Mouse (Mus musculus): ENCODE data around the gene Clasp2. TPM values are rescaled to one million over a fixed set of nuclear protein-coding genes. Genes with fewer than 3 reads are reported as not detected.
"Not testable (repeated sequence)": the region's sequence is repeated elsewhere in the genome, so short reads cannot be mapped to it uniquely, and the experiment has no call there.

Clasp2 gene
- polyA plus RNA-seq, 2 experiments: 18.7 to 21.4 TPM

GRCm38 (mm10) chr9:113770640-113771039 lies 29.4 kb downstream of the Clasp2 start:
- no peak for TF ChIP-seq POLR2A (IDR thresholded peaks at IDR 0.05; ENCODE audit: borderline replicate concordance, extremely low read depth, insufficient read depth, insufficient read length)
- Histone ChIP-seq H3K36me3 (ENCODE audit: control insufficient read depth, insufficient read depth, low read length) (peaks cover 18% of the 10 kb centered on the region), H3K27ac (replicated peaks; ENCODE audit: low read depth, low read length) (no peak overlapping the region), H3K27me3 (ENCODE audit: control insufficient read depth, insufficient read depth, low read length) (no peaks in the 10 kb centered on the region), H3K4me2 (replicated peaks; ENCODE audit: low read depth, low read length, severe bottlenecking) (no peak overlapping the region), H3K9ac (ENCODE audit: low read depth, low read length, severe bottlenecking) (no peak overlapping the region), H3K9me3 (ENCODE audit: control insufficient read depth, low read length) (no peaks in the 10 kb centered on the region), H3K4me3 (replicated peaks; ENCODE audit: low read length) (no peak overlapping the region), H3K4me1 (ENCODE audit: control insufficient read depth, insufficient read depth, low read length) (no peaks in the 10 kb centered on the region)
- WGBS: 84% methylated on average over 4 of the region's 4 CpGs
- ATAC-seq (ENCODE audit: low FRiP score, low read depth) (no peak), DNase-seq (ENCODE audit: low spot score) (no peak)

DNA sequence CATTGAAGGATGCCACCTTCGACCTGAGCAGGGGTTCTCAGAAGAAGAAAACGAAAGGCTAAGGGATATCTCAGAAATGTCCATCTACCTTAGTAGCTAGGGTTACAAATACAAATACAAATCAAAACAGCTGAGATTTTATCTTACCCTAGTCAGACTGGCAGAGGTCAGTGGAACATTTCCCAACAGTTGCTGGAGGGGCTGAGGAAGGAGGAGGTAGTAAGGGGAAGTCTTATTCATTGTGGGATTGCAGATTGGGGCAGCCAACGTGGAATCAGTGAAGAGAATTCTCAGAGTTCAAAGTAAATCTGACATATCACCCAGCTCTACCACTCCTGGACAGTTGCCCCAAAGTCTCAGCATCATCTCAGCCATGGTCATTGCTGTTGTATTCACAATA lies 39.6 kb downstream of the Clasp2 start:
- TF ChIP-seq POLR2A (IDR thresholded peaks at IDR 0.05; ENCODE audit: borderline replicate concordance, extremely low read depth, insufficient read depth, insufficient read length): no peak
- no peak for DNase-seq (ENCODE audit: low spot score)
- no peak for ATAC-seq (ENCODE audit: low FRiP score, low read depth)
- no peak overlapping the region for H3K4me3 ChIP-seq (replicated peaks; ENCODE audit: low read length)
- no peaks in the 10 kb centered on the region for H3K4me1 ChIP-seq (ENCODE audit: control insufficient read depth, insufficient read depth, low read length)
- 89% methylated on average over 3 of the region's 3 CpGs for WGBS
- H3K9ac ChIP-seq (ENCODE audit: low read depth, low read length, severe bottlenecking): no peak overlapping the region
- H3K27ac ChIP-seq (replicated peaks; ENCODE audit: low read depth, low read length): no peak overlapping the region
- no peaks in the 10 kb centered on the region for H3K36me3 ChIP-seq (ENCODE audit: control insufficient read depth, insufficient read depth, low read length)
- H3K9me3 ChIP-seq (ENCODE audit: control insufficient read depth, low read length): no peaks in the 10 kb centered on the region
- no peak overlapping the region for H3K4me2 ChIP-seq (replicated peaks; ENCODE audit: low read depth, low read length, severe bottlenecking)
- no peaks in the 10 kb centered on the region for H3K27me3 ChIP-seq (ENCODE audit: control insufficient read depth, insufficient read depth, low read length)

DNA sequence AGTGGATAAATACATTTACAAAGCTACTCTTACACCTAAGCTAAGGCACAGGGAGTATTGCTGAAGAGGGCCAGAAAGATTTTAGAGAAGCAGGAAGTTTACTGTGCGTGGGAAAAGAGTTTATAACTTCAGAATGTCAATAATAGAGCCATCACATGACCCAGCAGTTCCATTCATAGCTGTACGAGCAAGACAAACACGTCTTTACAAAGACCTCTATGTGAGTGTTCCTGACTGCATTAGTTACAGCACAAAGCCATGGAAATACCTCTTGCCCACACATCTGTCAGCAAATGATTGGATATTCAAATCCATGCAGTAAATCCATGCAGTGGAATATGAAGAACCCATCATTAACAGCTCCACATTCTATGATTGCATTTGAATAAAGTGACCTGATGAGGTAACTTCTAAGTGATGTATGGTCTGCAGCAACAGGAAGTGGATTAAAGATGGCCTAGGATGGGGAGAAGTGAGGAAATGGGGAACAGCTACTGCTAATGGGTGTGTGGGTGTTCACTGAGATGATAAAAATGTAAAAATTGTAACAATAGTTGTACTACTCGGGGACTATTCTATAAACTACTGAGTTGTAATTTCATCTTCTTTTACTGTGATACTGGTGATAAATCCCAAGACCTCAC lies 41.2 kb downstream of the Clasp2 start:
- H3K27me3 ChIP-seq (ENCODE audit: control insufficient read depth, insufficient read depth, low read length): no peaks in the 10 kb centered on the region
- DNase-seq (ENCODE audit: low spot score) (no peak), ATAC-seq (ENCODE audit: low FRiP score, low read depth) (no peak)
- H3K36me3 ChIP-seq (ENCODE audit: control insufficient read depth, insufficient read depth, low read length): no peaks in the 10 kb centered on the region
- H3K9ac ChIP-seq (ENCODE audit: low read depth, low read length, severe bottlenecking): no peak overlapping the region
- no peaks in the 10 kb centered on the region for H3K9me3 ChIP-seq (ENCODE audit: control insufficient read depth, low read length)
- no peaks in the 10 kb centered on the region for H3K4me1 ChIP-seq (ENCODE audit: control insufficient read depth, insufficient read depth, low read length)
- no peak overlapping the region for H3K4me2 ChIP-seq (replicated peaks; ENCODE audit: low read depth, low read length, severe bottlenecking)
- no peak overlapping the region for H3K27ac ChIP-seq (replicated peaks; ENCODE audit: low read depth, low read length)
- 67% methylated on average over 4 of the region's 4 CpGs for WGBS
- no peak for TF ChIP-seq POLR2A (IDR thresholded peaks at IDR 0.05; ENCODE audit: borderline replicate concordance, extremely low read depth, insufficient read depth, insufficient read length)
- H3K4me3 ChIP-seq (replicated peaks; ENCODE audit: low read length): no peak overlapping the region

DNA sequence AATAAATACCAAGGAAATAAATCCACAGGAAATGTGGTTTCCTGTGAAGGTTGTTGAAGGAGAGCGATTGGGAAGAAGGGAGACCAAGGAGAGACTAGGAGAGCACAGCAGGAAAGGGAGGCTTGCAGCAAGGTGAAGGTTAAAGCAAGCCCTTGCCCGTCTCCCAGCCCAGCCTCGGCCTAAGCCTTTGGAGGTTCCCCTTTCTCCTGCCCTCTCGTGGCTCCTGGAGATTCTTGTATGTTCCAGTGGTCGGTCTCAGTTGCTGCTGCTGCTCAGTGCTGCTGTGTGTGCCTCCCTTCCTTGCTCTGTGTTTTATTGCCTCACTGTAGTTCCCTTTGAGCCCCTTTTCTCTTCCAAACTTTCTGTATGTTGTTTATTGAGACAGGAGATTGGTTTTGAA lies 42.4 kb downstream of the Clasp2 start:
- DNase-seq (ENCODE audit: low spot score) (no peak), ATAC-seq (ENCODE audit: low FRiP score, low read depth) (no peak)
- WGBS: 71% methylated on average over 5 of the region's 5 CpGs
- Histone ChIP-seq H3K9me3 (ENCODE audit: control insufficient read depth, low read length) (no peaks in the 10 kb centered on the region), H3K9ac (ENCODE audit: low read depth, low read length, severe bottlenecking) (no peak overlapping the region), H3K27ac (replicated peaks; ENCODE audit: low read depth, low read length) (no peak overlapping the region), H3K4me3 (replicated peaks; ENCODE audit: low read length) (no peak overlapping the region), H3K4me2 (replicated peaks; ENCODE audit: low read depth, low read length, severe bottlenecking) (no peak overlapping the region), H3K27me3 (ENCODE audit: control insufficient read depth, insufficient read depth, low read length) (no peaks in the 10 kb centered on the region), H3K36me3 (ENCODE audit: control insufficient read depth, insufficient read depth, low read length) (no peaks in the 10 kb centered on the region), H3K4me1 (ENCODE audit: control insufficient read depth, insufficient read depth, low read length) (no peaks in the 10 kb centered on the region)
- TF ChIP-seq POLR2A (IDR thresholded peaks at IDR 0.05; ENCODE audit: borderline replicate concordance, extremely low read depth, insufficient read depth, insufficient read length): no peak

DNA sequence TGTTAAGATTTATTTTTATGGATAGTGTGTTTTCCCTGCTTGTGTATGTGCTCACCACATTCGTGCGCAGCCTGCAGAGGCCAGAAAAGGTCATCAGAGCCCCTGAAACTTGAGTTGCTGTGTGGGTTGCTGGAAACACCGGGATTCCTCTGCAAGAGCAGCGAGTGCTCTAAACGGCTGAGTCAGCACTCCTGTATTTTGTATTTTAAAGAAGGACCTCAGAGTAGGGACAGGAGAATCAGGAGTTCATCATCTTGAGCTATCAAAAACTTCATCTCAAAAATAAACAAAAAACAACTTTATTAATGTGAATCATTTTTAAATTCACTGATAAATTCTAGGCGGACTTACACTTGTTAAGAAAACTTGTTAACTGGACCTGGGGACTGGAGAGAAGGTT lies 48.0 kb downstream of the Clasp2 start:
- H3K9me3 ChIP-seq (ENCODE audit: control insufficient read depth, low read length); H3K9ac ChIP-seq (ENCODE audit: low read depth, low read length, severe bottlenecking); DNase-seq (ENCODE audit: low spot score); H3K27ac ChIP-seq (replicated peaks; ENCODE audit: low read depth, low read length); ATAC-seq (ENCODE audit: low FRiP score, low read depth); H3K27me3 ChIP-seq (ENCODE audit: control insufficient read depth, insufficient read depth, low read length); H3K4me3 ChIP-seq (replicated peaks; ENCODE audit: low read length); H3K4me2 ChIP-seq (replicated peaks; ENCODE audit: low read depth, low read length, severe bottlenecking); H3K36me3 ChIP-seq (ENCODE audit: control insufficient read depth, insufficient read depth, low read length): not testable (repeated sequence)
- H3K4me1 ChIP-seq (ENCODE audit: control insufficient read depth, insufficient read depth, low read length): peaks cover 13% of the 10 kb centered on the region; the same call in 1 of the 2 replicates
- WGBS: 39% methylated on average over 4 of the region's 6 CpGs

Measured in limb, embryonic 14.5 days (tissue).